Mouse (Mus musculus) lung, adult 2 months (tissue): ENCODE measurements around the gene Cog3.

Source experiments
- CTCF ChIP-seq: fragments of 200-500 bp; IDR thresholded peaks from 2 replicates; pipeline ENCODE4 v1.5.1; 2011; ENCODE audit warnings: mild to moderate bottlenecking, low read length, control low read depth; ENCODE audit not compliant: insufficient read depth
- POLR2A ChIP-seq: fragments of 200-500 bp; IDR thresholded peaks from 2 replicates; pipeline ENCODE4 v1.6.1; 2011; ENCODE audit warnings: low read depth, mild to moderate bottlenecking, control low read depth, low read length, borderline replicate concordance; ENCODE audit errors: extremely low read depth

DNA sequence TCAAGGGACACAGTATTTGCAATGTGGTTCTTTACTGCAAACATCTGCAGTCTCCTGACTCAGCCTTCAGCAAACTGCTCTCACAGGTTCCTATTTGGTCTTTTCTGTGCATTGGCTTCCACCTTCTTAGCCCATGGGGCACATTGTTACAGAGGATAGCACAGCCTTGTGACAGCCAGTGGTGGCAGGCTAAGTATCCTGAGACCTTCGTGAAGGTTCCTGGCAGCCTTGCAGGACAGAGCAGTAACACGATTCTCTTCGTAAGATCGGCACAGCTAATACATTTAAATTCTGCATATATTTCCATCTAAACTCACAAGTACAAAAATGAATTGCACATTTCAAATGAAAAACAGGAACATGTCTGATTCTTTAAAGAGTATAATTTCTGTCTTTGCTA lies 41.6 kb upstream of the Cog3 start:
- TF ChIP-seq POLR2A (no peak), CTCF (no peak)
